Mouse (Mus musculus) right cerebral cortex, postnatal 10 days (tissue): ENCODE data around the gene Arhgef19.

ENCODE experiments used
- DNase-seq, 2 experiments: peaks; one replicate each; pipeline ENCODE4 v3.0.0; 2021; ENCODE audit warnings: low spot score in 2 of 2

Gene Arhgef19

GRCm38 (mm10) chr4:141239388-141240125, at the start of gene Arhgef19:
TSS of gene Arhgef19 (plus strand) at chr4:141239499.
- DNase-seq: peak; percentile 68 to 79

- no peak for DNase-seq
Observed at GRCm38 (mm10) chr4:141191294-141191693, 48.0 kb upstream of the Arhgef19 start.

DNA sequence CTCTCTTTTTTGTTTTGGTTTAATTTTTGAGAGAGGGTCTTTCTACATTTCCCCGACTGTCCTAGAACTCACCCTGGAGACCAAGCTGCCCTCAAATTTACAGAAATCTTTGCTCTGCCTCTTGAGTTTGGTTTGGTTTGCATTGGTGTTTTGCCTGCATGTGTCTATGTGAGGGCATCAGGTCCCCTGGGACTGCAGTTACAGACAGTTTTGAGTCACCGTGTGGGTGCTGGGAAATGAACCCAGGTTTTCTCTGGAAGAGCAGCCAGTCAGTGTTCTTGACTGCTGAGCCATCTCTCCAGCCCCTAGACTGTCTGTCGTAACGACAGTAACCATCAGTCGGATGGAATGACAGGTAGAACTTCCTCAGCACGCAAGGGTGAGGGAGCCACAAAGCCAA, 44.7 kb upstream of the Arhgef19 start:
- DNase-seq: no peak

DNA sequence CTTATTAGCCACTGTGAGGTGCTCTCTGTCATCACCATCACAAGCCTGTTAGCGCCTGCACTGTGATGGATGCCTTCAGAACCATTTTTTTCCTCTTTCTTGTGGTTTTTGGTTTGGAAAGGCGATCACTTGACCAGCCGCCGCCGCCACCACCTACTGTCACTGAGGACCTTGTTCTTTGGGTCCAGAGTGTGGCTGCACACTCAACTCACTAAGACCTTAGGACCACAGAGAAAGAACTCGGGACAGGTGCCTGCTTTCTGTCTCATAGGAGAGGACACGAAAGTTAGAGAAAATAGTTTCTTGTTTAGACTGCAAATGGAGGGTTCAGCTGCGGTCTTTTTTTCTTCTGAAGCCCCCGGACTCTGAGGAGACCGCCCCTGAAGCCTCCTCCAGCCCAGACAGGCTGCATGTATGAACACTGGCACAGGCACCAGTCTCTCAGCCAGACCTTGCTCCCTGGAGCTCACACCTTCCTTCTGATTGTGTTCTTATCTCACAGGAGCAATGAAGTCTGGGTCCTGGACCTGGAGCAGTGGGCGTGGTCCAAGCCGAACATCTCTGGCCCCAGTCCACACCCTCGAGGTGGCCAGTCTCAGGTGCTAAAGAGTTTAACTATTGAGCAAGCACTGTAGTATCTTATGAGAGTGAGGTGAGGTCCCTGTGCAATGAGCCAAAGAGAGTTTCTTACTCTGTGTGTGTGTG, 42.2 kb upstream of the Arhgef19 start:
- DNase-seq: no peak

DNA sequence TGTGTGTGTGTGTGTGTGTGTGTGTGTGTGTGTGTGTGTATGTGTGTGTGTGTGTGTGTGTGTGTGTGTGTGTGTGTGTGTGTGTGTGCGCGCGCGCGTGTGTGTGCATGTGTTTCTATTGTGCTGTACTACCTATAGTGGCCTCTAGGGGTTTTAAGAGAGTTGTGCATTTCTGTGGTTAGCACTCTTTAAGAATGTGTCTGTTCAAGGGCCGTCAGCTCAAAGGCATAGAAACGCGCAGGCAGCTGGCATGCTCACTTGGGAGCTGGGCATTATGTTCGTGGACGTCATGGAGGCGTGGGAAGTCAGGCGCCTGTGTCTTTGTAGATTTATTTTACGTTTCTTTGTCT, 41.6 kb upstream of the Arhgef19 start:
- DNase-seq: no peak

DNA sequence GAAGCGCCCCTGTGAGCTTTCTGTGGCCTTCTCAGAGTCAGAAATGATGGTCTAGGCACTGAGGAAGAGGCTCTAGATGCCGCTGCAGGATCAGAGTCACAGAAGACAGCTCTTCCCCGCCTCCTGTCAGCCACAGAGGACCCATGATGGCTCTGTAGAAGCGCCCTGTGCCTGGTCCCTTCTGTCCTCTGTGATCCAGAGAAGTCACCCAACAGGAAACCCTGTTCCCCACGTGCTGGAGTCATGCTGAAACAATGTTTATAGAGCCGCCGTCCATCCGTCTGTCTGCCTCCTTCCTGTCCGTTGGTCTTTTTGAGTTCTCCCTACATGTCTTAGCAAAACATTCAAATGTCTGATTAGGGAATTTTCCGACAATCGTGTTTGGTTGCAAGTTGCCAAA, 38.4 kb upstream of the Arhgef19 start:
- no peak for DNase-seq

GRCm38 (mm10) chr4:141202192-141202591, 37.1 kb upstream of the Arhgef19 start:
- no peak for DNase-seq

GRCm38 (mm10) chr4:141204580-141205061, 34.7 kb upstream of the Arhgef19 start:
- peak in 1 of 2 experiments; percentile 63 for DNase-seq

GRCm38 (mm10) chr4:141207081-141207480, 32.2 kb upstream of the Arhgef19 start:
- DNase-seq: no peak

DNA sequence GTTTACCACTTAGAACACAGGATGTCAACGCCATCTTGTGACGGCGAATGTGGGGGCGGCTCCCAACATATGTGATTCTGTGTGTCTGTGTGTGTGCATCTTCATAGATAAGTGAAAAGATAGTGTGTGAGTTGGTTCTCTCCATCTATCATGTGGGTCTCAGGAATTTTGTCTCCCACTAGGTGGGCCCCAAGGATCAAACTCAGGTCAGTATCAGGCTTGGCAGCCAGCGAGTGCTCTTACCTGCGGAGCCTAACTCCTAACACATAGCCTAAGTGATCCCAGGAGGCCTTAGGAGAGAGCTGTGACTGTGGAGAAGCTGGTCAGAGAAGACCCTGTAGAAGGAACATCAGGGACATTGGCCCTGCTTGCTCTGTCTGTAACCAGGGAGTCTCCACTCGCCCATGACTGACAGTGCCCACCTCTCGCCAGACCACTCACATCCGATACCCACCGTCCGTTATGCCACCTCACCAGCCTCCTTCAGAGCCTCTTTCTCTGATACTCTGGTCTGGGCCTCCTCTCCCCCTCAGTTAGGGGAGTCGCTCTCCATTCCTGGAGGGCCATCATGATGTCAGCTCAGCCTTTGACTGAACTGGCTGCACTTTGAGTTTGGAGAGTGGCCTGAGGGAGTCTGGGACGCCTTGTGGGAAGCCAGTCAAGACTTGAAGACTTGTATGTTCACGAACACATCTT, 28.6 kb upstream of the Arhgef19 start:
- no peak for DNase-seq

DNA sequence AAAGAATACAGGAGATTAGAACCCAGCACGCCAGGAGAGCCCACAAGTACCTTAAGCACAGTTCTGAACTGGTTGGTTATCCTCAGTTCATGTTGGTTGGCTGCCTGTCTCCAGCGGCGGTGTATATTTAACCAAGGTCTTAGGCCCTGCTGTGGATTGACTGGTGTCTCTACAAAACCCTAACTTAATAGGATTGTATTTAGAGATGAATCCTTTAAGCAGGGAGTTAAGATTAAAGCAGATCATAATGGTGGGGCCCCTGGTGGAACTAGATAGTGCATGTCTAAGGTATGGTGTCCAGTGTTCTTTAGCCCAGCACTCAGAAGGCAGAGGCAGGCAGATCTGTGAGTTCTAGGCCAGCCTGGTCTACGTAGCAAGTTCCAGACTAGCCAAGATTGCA, 27.7 kb upstream of the Arhgef19 start:
- DNase-seq: no peak

- DNase-seq: no peak
Observed at GRCm38 (mm10) chr4:141212892-141213291, 26.4 kb upstream of the Arhgef19 start.

GRCm38 (mm10) chr4:141213342-141213741, 26.0 kb upstream of the Arhgef19 start:
- DNase-seq: no peak

GRCm38 (mm10) chr4:141213770-141214336, 25.4 kb upstream of the Arhgef19 start, which contains the start of gene Rsg1:
TSS of gene Rsg1 (plus strand) at chr4:141213956.
- peak; percentile 95 to 97 for DNase-seq

DNA sequence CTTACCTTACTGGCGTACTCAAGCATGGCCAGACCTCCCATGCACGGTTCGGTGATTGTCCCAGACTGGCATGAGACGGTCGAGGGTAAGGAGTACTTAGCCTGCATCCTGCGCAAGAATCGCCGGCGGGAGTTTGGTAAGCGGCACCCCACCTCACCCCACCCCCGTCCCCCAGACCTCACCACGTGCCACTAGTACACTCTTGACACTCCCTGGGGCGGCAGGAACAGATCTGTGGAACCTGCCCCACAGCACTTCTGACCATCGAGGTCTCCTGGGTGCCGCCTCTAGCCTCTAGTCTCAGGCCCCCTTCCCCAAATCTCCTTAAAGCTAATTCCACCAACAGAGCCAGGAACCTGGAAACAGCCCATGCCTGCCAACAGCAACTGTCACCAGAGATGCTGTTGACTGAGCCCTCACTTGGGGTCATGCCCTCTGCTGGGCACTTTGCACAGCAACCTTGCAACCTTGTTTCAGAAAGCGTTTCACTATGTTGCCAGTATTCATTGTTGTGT, 24.9 kb upstream of the Arhgef19 start:
- DNase-seq: no peak

DNA sequence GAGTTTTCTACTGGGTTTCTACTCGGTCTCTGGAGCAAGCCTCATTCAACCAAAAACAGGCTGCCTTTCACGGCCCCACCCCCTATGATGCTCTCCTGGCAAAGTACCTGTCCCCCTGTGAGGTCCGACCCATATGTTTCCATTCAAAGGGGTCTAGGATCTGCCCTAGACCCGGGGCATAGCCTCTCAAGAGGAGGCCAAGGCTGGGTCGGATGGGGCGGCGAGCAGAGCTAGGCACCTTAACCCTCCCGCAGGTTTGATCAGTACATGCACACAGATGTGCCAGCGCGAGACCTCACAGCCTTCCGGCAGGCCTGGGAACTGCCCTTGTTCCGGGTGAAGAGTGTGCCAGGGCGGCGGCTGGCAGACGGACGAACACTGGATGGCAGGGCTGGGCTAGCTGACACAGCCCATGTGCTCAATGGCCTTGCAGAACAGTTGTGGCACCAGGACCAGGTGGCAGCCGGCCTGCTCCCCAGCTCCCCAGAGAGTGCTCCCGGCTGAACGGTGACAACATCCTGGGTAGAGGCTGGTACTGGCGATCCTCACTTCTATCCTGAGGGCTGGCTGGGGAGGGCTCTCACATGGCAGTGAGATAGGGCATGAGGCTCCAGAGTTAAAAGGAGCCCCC, 19.6 kb upstream of the Arhgef19 start:
- DNase-seq: no peak

GRCm38 (mm10) chr4:141221848-141222247, 17.5 kb upstream of the Arhgef19 start:
- no peak for DNase-seq

DNA sequence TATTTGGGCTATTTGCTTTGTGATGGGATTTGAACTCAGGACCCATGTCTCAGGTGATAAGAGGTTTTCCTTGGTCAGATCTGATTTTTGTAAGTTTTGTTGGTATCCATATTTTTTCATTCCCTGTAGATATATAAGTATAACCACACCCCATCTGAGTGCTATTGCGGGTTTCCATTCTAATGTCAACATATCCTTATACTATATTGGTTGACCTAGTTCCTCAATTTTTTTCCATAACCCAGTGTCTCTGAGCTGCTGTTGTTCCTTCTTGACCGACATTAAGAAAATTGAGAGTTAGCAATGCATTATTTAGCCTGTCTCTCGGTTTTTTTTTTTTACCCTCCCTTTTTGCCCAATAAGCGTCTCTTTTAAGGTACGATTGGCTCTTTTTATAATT, 16.5 kb upstream of the Arhgef19 start:
- no peak for DNase-seq

- no peak for DNase-seq
Observed at GRCm38 (mm10) chr4:141228687-141229086, 10.6 kb upstream of the Arhgef19 start.

- DNase-seq: no peak
Observed at GRCm38 (mm10) chr4:141233196-141233595, 6.1 kb upstream of the Arhgef19 start.

DNA sequence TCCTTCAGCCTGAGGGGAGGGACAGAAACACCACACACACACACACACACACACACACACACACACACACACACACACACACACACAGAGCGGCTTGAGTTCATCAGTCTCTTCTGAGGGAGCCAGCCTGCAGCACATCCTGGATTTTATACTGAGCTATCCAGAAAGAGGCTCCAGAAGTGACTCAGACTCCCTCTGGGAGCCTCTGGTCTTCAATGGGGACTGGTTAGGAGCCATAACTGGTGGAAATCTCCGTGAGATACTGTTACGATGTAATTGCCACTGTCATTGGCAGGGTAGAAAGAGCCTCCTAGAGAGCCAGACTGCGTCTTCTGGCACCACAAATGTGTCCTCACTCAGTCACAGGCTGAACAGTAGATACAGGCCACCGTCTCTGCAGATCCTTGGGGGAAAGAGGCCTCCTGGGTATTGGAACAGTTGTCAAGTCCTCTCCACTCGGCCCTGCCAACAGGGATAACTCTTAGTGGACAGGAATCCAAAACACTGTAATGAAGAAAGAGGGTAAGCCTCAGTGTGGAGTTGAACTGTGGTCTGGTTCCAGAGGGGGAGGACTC, 3.7 kb upstream of the Arhgef19 start:
- no peak for DNase-seq
